Mouse (Mus musculus): ENCODE data around the gene Zfp316.

DNA sequence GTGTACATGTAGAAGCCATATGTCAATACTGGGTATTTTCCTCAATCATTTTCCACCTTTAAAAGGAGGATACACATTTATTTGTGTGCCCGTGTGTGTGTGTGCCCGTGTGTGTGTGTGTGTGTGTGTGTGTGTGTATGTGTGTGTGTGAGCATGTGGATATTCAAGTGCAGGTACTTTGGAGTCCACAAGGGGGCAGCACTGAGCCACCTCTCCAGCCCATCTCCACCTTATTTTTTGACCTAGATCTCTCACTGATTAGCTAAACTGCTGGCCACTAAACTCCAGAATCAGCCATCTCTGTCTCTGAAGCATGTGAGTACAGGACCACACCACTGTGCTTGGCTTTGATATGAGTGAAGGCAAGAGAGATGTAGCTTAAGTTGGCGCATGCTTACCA, 25.0 kb upstream of the Zfp316 start:
- TF ChIP-seq POLR2A (IDR thresholded peaks at IDR 0.05; ENCODE audit: insufficient read length, low read depth) (no peak), REST (IDR thresholded peaks at IDR 0.05; ENCODE audit: insufficient read depth, insufficient read length) (no peak)
